Mouse (Mus musculus) megakaryocyte, adult 5-6 weeks (primary cell): ENCODE results near the gene Clrn3. TPM values are rescaled to one million over a fixed set of nuclear protein-coding genes. Genes with fewer than 3 reads are reported as not detected.
A peak's percentile ranks its signal among the peaks of the same experiment; 100 is the strongest.
"Not testable (repeated sequence)": the region's sequence is repeated elsewhere in the genome, so short reads cannot be mapped to it uniquely, and the experiment has no call there.

Experiments used
- ATAC-seq: 2 replicates; pipeline ENCODE4 v1.8.0; 2016; ENCODE audit warnings: mild to moderate bottlenecking, inconsistent platforms; ENCODE audit not compliant: poor library complexity, severe bottlenecking
- total RNA-seq, 2 experiments: library from RNA; stranded (forward) in 1 of 2; stranded (reverse) in 1 of 2; fragments of 153-499, 151-499 nt in 1 of 2; fragments of 221-1000, 200-1000 nt in 1 of 2; gene quantifications; 2 replicates each; pipeline versions ENCODE4 v1.2.3 to v1.2.4; 2015 to 2017

The Clrn3 gene
- total RNA-seq (2015) (not detected in 2 replicates), total RNA-seq (2017) (0.28 TPM in 1 of 2 replicates, not detected in the other)

DNA sequence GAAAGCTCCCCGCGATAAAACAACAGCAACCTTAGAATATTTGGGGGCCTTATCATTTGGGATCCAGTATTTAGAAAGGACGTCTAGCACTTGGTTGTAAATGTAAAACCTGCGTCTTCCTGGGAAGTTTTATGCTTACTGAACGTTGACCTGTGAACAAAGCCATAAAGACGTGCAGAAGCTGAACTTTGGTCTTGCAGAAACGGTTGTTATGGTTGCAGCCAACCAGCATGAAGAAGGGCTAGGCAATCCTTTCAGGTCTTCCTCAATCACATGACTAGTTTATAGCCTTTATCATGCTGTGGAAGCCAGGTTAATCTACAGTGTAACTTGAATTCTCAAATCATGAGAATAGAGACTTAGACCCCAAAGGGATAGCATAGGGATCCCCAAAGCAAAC, at the start of gene Clrn3:
Clrn3 (minus strand) TSS at position 140 of the 400 bp plus-strand sequence.
- no peak for ATAC-seq

DNA sequence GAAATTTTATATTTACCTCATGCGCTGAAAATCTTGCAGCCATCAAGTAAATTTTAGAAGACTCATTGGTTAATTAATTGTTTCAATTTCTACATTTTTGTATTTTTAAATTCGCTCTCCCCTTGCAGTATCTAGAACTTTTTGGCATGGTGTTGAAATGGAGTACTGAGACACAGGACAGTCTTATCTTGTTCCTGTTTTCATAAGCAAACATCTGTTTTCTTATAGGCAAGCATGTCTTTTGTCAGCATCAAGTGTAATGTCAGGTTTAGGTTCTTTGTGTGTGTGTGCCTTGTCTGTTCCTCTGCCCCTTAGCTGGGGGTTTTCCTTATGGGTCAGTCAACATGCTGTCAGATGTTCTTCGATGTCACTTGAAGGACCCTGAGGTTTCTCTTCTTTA, 47.9 kb upstream of the Clrn3 start:
- no peak for ATAC-seq

DNA sequence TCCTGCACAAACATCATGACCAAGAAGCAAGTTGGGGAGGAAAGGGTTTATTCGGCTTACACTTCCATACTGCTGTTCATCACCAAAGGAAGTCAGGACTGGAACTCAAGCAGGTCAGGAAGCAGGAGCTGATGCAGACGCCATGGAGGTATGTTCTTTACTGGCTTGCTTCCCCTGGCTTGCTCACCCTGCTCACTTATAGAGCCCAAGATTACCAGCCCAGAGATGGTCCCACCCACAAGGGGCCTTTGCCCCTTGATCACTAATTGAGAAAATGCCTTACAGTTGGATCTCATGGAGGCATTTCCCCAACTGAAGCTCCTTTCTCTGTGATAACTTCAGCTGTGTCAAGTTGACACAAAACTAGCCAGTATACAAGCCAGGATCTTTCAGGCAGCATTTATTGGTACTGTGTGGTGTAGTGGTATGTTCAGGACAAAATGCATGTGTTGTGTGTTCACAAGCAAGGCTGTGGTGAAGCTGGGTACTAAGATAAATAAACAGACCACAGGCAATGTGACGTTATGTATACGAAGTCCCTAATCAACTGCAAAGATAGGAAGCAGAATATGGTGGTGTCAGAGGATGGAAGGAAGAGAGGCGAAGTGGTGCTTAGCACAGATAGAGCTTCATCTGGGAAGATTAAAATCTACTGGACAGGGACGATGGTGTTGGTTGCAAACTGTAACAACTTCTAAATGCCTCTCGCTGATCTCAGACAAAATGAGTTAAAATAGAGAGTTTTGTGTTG, 47.0 kb upstream of the Clrn3 start:
- not testable (repeated sequence) for ATAC-seq

DNA sequence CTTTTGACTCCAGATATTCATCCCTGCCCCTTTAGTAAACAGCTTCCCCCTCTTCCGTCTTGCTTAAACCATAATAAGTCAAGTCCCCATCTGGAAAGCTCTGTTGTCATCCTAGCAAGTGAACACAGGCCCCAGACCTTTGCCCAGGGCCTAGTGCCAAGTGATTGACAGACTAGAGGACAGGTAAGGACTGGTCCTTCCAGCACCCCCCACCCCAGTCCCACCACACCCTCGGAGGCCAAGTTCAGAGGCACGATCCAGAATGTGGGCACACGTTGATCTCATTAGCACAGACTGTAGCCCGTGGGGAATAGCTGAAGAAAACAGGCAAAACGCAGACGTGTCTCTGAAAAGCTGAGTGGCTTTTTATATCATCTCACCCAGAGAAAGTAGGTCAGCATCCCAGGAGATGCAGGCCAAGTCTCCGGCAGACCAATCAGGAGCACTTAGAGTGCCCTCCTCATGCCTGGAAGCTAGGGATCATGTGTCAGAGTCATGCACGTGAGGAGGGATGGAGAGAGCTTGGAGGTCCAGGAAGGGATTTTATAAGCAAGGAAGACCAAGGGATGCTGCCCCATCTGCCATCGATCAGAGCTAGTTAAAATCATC, 43.6 kb upstream of the Clrn3 start:
- no peak for ATAC-seq

DNA sequence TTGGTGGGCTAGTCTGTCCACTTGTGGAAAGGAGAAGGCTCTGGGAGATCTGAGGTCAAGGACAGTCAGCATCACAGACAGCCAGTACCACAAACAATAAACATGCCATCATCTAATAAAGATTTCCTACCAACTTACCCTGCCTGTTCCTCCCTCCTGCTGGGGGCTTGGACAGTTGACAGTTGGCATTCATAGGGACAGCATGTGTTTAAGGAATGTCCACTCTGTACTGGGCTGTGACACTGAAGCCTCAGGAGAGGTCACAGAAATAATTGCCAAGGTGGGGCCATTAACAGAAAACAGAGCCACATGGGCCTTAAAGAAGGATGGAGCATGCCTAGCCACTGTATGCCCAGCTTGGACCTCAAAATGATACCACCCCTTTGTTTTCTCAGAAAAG, 42.9 kb upstream of the Clrn3 start:
- ATAC-seq, result no peak

DNA sequence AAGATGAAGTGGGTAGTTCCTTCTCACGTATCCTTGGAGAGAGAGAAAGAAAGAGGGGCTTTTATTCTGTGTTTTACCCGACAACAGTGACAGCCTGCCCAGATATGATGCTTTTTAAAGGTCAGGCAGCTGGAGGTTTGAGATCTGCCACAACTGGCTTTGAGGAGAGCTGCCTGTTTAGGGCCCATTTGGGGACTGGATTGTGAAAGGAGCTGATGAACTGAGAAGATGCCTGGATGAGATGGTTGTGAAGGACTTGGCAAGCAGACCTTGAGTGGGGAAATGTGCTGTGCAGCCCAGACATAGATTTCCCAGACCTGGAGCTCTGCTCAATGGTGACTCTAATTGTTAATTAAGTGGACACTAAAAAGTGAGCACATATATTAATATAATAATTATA, 40.1 kb upstream of the Clrn3 start:
- no peak for ATAC-seq

DNA sequence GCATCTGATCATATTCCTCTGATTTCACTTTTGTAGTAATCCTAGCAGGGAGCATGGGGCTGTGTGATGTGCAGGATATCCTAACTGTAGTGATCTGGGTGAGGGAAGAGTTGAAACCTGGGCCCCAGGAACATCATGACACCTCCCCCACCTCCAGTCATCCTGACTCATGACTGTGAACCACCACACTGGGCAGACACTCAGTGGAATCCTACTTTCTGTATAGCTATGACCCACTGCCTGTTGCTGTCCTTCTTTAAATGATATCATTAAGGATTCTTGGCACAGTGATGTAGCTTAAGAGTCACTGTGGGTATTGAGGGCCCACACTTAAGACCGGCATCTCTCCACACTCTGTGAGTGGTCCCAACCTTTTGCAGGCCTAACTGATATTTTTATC, 39.1 kb upstream of the Clrn3 start:
- ATAC-seq, result peak; percentile 21; the same call in 1 of the 2 replicates

DNA sequence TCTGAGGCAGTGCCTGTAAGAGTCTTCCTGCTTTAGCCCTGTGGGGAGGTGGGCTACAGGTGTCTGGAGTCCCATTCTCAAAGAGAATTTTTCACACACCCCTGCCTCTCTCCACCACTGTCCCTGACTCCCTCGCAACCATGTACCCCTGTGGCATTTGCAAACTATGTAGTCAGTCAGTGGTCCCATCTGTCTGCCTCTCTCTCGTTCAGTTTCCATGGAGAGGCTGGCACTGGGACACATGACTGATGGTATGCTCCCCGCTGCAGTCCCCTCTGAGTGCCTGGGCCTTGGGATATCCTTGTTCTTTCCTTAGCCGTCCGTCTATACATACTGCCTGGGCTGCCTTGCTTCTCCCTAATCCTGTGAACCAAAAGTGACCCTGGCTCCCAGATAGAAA, 37.6 kb upstream of the Clrn3 start:
- ATAC-seq, result no peak

DNA sequence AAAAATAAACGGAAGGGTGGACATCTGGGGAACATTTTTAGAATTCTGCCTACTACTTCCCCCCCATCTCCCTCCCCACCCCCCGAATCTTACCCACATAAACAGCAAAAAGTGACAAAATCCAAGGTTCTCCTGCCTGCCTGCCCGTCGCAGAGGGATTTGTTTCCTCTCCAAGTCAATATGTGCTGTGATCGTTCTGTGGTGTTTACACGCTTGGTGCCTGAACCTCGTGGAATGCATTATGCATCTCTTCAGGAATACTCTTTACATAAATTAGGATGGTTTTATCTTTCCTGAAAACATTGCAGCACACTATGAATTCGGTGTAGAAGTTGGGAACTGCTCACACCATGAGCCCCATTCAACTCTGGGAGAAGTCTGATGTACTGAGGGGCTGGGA, 35.6 kb upstream of the Clrn3 start:
- ATAC-seq, result no peak

DNA sequence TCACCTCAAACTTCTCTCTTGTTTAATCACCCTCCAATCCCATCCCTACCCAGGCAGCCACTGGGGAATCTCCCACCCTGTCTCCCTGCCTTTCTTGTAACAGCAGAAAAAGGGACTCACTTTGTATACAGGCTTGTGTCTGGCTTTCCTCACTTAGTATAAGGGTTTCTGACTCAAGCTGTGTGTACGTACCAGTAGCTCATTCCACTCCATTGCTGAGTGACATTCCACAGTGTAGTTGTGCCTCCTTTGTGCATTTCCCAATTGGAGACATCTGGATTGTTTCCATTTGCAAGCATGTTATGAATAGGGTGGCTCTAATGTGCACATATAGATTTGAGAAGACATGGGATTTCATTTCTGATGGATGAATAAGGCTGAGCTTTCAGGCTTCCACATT, 31.8 kb upstream of the Clrn3 start:
- ATAC-seq, result no peak

DNA sequence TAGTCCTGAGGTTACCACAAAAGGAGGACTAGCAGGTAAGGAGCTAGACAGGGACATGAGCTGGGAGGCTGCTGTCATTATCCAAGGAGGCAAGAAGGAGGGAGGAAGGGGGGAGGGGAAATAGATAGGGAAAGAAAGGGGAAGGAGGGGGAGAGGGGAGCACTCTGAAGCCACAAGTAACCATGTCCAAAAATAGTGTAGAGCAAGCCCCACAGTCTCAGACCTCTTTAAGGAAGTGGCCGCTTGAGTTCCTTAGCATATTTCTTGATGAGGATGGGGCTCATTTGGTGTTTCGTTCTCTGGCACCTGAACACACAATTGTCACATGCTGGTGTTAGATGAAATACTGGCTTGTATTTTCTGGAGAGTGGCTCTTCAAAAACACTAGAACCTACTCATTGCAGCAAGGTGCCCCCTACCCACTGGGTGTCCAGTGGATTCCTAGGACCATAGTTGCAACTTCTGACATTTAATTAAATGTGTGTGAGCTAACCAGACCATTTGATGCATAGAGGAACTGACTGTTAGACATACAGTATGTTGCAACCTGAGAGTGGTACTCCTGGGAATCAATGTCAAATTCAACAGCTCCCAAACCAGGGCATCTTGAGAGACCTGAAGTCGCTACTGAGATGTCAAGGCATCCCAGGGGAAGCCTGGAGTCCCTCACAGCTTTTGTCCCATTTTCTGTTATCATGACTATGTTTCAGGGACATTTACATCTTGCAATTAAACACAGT, 28.4 kb upstream of the Clrn3 start:
- ATAC-seq, result peak; percentile 69

DNA sequence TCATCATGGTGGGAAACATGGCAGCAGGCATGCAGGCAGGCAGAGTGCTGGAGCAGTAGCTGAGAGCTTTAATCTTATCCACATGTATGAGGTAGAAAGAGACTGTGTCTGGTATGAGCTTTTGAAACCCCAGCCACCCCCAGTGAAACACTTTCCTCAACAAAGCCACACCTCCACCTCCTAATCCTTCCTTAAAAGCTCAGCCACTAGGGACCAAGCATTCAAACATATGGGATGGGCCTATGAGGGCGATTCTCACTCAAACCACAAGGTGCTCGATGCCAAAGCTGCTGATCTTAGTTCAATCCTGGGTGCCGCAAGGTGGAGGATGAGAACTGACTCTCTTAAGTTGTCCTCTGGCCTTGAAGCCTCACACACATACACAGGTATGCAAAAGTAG, 25.1 kb upstream of the Clrn3 start:
- peak; percentile 30 for ATAC-seq

DNA sequence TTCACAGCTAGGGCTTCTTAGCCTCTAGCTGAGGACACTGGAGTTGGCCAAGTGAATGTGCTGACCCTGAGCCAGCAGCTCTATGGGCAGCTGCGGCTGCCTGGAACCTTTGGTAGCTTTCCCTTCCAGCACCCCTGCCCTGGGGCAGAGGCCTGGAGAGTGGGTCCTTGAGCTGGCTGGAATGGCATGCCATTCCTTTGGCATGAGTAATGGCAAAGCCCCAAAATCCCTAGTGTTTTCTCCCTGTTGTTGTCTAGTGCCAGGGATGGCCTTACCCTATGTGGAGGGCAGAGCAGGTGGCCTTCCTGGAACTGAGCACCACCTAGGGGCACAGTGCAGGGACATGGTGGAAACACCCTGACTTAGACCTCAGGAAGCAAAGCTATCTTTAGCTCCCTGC, 23.1 kb upstream of the Clrn3 start:
- no peak for ATAC-seq

DNA sequence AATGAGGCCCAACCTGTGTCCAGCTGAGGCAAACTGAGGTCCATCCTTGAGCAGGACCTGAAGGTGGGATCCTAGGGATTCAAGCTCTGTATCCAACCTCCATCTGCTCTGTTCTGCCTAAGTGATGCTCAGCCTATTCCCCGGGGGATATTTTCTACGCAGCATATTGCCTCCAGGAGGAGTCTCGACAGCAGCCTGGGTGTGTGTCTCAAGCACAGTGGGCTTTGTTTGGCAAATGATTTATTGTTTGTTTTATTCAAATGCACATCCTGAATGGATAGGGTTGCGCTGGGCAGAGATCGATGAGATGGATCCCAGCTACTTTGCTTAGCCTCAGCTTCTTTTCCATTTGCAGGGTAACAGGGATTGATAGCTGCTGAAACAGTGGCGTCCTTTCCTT, 20.0 kb upstream of the Clrn3 start:
- ATAC-seq, result no peak

DNA sequence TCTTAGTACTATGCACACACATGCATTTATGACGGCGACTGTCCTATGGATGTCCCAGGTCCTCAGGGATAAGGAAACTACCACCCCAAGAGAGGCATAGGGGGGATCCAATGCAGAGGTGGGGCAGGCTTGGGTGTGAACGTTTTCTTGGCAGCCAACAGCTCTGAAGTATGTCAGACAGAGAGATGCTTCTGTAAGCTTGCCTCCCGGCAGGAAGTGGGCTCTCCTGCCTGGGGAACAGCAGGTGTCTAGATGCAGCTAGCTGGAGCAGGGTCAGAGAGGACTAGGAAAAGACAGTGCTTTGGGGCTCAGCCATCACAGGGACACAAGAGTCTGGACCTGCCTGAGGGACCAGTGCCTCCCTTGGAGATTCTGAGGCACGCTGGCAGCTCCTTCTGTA, 18.1 kb upstream of the Clrn3 start:
- ATAC-seq, result no peak

DNA sequence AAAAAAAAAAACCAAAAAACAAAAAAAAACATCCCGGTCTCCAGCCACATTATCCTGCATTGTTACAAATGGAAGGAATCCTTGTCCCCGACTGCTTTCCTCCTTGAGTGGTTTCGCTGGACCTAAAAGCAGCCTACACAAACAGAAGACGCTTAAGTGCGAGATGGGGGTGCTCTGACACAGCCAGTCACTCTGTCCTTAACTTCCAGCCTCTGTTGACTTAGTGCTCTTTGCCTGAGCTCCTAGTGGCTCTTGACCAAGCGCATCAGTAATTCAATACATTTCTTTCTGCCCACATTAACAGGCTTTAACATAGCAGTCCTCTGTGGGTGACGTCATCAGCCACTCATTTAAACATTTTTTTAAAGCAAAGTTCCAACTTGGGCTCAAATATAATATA, 17.5 kb upstream of the Clrn3 start:
- ATAC-seq, result no peak

DNA sequence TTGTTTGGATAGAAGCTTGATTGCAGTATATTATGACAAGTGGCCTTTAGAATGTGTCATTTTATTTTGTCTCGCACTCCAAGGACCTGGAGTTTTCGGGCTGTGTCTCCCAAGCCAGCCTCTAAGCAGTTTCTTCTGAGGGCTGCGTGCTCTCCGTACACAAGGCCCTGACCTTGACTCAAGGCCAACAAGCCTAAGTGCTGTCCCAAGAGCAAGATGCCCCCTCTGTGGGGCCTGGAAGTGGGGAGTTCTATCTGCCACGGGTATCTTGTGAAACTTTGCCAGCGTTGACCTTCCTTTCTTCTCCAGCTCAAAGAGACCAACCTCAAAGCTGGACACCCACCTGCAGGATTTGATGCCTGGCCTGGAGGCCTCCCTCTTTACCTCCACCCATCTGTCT, 15.9 kb upstream of the Clrn3 start:
- no peak for ATAC-seq

DNA sequence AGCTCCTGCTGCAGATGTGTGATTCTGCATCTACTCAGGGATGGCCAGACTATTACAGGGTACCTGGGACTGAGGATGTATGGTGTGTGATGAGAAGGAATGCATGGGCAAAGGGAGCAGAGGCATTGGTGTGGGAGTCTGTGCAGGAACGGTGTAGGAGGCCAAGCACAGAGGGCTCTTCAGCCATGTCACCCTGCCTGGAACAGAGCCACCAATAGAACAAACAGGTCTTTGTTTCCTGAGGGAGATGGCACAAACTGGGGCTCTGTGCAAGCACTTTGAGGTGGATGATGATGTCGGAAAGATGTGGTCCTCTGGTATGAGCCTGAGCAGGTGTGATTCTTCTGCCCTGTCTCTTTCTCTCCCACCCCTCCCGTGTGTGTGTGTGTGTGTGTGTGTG, 14.6 kb upstream of the Clrn3 start:
- ATAC-seq, result no peak

DNA sequence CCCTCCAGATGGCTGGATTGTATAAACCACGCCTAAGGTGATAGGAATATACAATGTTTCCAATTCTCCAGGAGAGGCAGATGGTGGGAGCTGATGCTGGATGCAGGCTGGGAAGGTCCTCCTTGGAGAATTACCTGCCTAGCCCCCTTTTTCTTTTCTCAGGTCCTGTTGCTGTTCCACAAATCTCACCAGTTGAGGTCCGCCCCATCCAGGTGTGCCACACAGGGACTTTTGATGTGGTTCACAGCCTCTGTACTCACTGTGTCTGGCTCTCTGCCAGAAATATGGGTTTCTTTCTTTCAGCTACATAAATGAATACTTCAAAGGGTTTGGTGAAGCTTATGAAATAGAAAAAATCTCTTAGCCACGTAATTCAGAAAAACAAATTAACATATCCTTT, 13.8 kb upstream of the Clrn3 start:
- ATAC-seq, result no peak

DNA sequence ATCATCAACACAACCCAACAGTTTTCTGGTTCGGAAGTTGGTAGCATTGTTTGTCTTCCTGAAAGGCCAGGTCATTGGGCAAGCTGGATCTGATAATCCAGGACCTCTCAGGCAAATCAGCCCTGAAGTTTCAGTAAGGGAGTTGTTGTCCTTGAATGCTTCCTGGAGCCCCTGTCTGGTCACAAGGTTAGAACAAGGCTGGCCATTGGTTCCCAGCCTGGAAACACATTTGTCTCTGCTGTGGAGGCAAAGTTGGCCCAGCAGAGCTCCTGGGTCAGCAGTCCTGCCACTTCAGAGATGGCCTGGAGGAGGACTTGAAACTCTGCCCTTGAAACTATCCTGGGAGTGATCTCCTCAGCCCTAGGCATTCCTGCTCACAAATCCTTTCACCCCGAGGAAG, 11.0 kb upstream of the Clrn3 start:
- no peak for ATAC-seq

DNA sequence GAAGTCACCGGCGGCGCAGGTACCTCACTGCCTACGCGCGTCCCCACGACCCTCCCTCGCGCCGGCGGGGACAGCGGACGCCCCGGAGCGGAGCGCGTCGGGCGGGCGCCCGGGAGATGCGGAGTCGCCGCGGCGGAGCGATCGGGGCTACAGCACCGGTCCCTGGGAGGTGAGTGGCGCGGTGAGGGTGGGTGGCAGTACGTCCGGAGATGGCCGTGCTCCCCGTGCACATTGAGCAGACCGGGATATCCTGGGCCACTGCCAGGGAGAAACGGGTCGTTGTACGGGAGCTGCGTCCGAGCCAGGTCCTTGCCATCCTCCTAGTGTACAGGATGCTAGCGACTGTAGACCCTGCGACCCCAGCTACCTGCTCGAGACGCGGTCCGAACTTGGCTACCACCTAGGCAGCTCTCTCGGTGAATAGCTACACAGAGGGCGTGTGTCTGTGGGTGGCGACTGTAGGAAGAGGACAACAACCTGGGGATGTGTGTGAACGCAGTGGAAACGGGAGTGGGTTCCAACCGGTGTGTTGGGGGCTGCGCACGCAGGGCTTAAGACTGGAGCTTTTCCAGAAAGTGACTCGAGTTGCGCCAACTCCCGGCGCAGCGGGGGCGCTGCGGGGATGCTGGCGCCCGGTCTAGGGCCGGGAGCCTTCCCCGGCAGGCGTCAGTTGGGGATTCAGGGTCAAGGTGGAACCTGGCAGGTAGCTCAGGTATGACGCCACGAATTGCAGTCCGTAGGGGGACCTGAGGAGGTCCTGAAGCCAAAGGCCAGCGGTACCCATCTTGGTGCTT, 9.7 kb upstream of the Clrn3 start:
- peak; percentile 4; the same call in 1 of the 2 replicates for ATAC-seq
